Mouse (Mus musculus): Measurements from ENCODE around the gene Akap13. TPM values are rescaled to one million over a fixed set of nuclear protein-coding genes. Genes with fewer than 3 reads are reported as not detected.
"Not testable (repeated sequence)": the region's sequence is repeated elsewhere in the genome, so short reads cannot be mapped to it uniquely, and the experiment has no call there.

Gene Akap13
- total RNA-seq, 4 experiments from 2014 or later = 70.2 to 79.8 (median 75.9) TPM

- DNase-seq (ENCODE audit: low spot score) = no peak
These were observed 140.9 kb downstream of the Akap13 start for GRCm38 (mm10) chr7:75596058-75596748.

DNA sequence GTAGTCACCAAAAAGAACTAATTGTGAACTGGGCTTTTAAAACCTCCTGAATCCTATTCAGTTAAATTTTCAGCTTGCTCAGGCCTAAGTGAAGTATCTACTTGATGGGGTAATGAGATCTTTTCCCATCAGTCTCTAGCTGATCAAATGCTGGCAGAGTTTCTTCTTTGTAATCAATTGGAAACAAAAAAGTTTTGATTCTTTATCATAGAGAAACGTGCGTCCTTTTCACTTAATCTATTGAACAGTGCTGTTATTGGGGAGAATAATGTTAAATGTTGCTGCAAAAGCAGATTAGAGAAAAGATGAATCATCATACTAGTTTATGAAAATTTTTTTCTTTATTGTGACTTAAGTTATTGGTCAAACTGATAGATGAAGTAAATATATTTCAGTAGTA, 142.5 kb downstream of the Akap13 start:
- DNase-seq (ENCODE audit: low spot score) = no peak

DNA sequence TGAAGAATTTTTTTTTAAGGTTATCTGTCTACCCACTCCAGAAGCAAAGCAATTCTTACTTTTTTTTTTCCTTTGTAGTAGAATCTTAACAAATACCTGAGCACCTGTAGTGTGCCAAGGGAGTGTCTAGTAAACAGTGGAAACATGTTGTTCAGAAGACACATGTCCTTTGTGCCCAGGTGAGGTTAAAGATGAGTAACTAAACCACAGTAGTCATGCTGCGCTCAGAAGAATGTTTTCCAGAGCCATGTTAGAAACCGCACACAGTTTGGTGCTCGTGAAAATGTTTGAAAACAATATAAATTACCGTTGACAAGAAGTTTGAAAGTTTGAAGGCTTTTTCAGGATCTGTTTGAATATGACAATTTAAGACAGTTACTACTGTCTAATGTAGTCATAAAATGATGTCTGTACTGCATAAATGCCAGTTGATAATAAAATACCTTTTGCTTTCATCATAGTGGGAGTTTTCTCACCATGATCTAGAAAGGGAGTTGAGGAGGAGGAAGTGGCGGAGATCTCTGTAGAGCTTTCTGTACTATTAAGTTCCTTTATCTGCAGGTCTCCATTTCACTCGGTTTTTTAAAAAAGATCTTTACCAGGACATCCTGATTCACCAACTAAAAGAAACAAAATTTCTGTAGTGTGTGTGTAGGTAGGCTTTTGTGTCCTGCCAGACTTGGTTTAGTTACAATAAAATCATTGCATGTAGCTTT, 145.2 kb downstream of the Akap13 start:
- DNase-seq (ENCODE audit: low spot score) = no peak

GRCm38 (mm10) chr7:75607248-75607647, 151.9 kb downstream of the Akap13 start:
- no peak for DNase-seq (ENCODE audit: low spot score)

GRCm38 (mm10) chr7:75608716-75609115, 153.4 kb downstream of the Akap13 start:
- peak; percentile 37 for DNase-seq (ENCODE audit: low spot score)

DNA sequence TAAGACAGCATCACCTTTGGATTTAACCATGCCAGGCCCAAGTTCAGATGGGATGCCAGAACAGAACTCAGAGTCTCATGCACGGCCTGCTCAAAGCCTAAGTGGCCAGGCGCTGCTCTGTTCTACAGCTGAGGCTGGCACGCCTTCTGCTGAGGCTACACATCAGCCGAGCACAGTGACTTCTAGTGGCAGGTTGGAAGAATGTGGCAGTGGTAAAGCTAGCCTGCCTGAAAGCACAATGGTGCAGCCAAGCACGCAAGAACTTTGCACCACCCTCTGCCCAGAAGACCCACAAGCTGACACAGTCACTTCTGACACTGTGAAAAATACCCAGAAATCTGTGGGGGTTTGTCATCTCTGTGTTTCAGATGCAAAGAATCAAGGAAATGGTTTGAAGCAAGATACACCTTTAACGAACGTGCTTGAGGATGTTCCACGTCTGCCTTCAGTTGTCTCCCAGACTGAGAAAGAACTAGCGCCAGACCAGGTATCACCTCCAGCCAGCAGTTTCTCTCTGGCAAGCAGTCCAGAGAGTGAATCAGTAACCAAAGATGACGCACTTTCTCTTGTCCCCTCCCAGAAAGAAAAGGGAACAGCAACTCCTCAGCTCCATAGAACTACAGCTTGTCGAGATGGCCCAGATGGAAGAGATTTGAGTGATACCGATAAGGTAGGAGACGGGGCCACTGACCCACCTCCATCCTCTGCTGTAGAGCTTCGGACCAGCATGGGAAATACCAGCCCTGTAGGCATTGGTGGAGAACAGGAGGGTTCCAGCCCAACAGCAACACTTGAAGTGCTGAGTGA, 154.3 kb downstream of the Akap13 start:
- peak; percentile 47 for DNase-seq (ENCODE audit: low spot score)

- peak; percentile 44 for DNase-seq (ENCODE audit: low spot score)
These were observed 155.1 kb downstream of the Akap13 start for GRCm38 (mm10) chr7:75610391-75610790.

DNA sequence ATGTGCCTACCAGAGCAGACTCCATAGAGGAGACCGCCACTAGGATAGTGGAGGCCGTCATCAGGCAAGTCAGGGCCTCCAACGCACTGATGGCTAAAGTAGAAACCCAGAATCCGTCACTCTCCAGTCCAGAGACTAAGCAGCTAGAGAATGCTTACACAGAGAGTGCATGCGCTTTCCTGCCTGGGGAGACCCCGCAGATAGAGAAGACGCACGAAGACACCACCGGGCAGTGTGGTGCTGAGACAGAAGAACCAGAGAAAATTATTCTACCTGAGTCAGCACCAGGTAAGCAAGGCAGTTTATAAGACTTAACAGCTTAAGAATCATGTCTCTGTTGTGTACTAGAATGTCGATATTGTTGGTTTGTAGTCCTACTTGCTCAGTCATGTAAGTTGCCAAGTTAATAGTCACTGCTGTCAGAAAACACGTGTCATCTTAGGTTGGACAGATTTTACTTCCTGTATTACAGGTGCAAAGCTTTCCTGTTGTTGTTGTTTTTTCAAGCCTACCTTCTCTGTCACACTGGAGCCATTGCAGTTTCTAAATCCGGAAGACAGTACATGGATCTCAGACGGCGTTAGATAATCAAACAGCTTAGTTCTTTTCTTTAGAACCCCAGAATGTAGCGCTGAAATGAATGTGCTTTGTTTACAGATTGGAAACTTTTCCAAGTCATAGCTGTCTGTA, 156.1 kb downstream of the Akap13 start:
- DNase-seq (ENCODE audit: low spot score) = no peak

DNA sequence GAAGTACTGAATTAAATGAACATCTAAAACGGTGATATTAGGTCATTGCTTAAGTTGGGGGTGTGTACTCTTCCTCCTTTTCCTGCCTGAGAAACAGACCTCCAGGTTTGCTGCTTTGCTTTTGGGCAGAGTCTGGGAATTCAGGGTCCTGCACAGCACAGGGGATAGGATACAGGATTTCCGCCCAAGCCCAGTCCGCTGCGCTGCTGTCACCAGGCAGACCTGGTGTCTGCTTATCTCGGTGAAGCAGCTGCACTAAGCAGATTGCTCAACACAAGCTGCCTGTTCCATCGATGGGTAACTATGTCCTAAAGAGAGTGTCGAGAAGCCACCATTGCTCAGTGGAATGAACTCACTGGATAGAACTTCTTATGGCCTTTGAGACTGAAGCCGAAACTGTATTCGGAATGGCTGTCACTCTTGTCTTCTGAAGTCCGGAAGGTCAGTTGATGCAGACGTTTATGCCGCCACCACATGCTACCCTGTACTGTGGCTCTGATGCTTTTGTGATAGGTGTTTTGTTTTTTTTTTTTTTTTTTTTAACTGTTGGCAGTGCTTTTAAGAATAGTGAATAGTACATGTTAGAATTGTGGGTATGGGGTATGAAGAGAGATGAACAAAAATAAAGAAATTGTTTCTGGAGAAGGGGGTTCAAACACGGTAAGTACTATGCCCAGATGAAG, 156.8 kb downstream of the Akap13 start:
- peak; percentile 84 for DNase-seq (ENCODE audit: low spot score)

- peak; percentile 48 for DNase-seq (ENCODE audit: low spot score)
These were observed 157.3 kb downstream of the Akap13 start for GRCm38 (mm10) chr7:75612683-75613053.

DNA sequence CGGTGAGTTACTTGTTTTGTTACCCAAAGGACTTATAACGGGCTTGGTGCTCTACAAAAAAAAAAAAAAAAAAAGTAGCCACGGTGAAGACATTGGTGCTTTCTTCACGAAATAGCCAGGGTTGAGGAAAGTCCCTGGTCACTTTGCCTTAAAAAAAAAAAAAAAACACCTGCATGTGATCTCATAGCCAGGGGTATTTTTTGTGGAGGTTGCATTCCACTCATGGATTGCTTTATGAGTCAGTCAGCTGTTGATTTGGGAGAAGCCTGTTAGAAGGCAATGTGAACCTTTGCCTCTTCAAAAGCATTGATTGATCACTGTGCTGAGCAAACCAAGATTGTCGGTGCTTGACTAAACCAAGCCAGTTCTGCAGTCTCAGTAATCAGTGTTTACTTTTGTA, 157.9 kb downstream of the Akap13 start:
- peak; percentile 35 for DNase-seq (ENCODE audit: low spot score)

DNA sequence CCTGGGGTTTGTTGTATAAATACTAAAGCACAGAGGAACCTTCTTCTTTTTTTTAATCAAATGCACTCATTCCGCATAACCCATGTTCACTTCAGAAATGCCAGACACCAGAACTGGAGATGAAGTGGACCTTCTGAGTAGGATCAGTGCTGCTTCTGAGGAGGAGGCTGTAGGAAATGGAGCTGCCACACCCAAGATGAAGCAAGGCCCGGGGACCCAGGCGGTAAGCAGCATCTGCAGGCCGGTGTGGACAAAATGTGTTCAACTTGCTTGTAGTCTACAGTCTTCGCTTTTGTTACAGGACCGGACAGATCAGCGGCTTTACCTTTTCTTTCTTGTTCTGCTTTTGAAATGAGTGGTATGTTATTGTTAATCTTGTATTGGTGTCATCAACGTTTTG, 159.5 kb downstream of the Akap13 start:
- no peak for DNase-seq (ENCODE audit: low spot score)

DNA sequence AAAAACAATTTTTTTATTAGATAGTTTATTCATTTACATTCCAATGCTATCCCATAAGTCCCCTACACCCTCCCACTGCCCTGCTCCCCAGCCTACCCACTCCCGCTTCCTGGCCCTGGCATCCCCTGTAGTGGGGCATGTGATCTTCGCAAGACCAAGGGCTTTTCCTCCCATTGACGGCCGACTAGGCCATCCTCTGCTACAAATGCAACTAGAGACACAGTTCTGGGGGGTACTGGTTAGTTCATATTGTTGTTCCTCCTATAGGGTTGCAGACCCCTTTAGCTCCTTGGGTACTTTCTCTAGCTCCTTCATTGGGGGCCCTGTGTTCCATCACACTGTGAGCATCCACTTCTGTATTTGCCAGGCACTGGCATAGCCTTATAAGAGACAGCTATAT, 161.9 kb downstream of the Akap13 start:
- not testable (repeated sequence) for DNase-seq (ENCODE audit: low spot score)

DNA sequence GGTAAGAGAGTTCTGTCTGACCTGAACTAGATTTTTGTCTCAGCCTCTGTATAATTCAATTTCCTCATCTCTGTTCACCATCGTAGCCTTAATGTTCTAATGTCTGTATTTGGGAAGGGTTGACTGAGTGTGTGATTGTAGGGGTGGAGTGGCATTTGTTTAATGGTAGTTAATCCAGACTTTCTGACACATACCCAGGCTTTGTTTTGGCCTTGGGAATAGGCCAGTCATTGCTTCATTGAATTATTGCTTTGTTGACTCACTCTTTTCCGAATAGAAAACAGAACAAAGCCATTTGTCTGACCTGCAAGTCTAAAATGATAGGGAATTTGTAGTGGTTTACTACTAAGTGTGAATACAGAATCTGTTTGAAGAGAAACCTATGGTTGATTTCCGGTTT, 163.4 kb downstream of the Akap13 start:
- no peak for DNase-seq (ENCODE audit: low spot score)

GRCm38 (mm10) chr7:75619875-75620274, 164.5 kb downstream of the Akap13 start:
- no peak for DNase-seq (ENCODE audit: low spot score)

DNA sequence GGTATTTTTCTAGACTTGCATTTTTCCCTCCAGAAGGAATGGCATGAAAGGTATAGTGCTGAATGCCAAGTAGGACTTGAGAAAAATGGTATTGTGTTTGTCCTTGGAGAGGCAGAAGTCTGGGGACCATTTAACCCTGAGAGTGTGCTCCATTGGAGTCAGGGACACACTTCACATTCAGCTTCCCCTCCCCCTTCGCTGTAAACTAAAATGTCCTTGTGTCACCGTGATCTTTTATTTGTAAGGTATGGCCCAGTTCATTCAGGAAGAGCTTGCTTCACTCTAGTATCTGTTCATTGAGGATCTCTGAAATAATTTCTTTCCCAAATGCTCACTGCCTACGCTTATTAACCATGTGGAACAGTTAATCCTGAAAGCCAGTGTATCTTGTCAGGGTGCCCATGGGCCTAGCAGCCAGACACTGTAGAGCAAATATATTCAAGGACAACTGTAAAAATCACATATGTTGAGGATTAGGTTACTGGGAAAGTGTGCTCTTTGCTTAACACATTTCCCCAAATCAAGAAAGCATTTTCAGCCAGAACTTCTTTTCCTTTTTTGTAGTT, 165.1 kb downstream of the Akap13 start:
- DNase-seq (ENCODE audit: low spot score) = no peak

DNA sequence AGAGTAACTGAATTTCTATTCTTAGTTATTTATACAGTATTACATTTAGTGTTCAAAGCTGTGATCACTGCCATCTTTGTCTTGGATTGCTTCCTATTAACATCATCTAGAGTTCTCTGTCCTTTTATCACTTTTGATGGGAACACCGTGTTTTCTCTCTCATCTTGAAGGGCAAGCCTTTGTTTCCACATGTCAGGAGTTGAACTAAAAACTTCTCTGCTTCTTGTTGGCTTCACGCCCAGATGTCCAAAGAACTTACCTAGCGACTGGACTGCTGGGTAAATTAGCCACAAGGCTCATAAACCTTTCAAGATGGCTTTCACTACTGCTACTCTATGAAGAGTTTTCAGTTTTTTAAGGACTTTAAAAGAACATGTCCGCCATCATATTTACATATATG, 165.6 kb downstream of the Akap13 start:
- DNase-seq (ENCODE audit: low spot score) = no peak

GRCm38 (mm10) chr7:75627831-75628230, 172.5 kb downstream of the Akap13 start:
- no peak for DNase-seq (ENCODE audit: low spot score)

GRCm38 (mm10) chr7:75629669-75630068, 174.3 kb downstream of the Akap13 start:
- DNase-seq (ENCODE audit: low spot score) = no peak

- no peak for DNase-seq (ENCODE audit: low spot score)
These were observed 177.6 kb downstream of the Akap13 start for GRCm38 (mm10) chr7:75632941-75633340.

DNA sequence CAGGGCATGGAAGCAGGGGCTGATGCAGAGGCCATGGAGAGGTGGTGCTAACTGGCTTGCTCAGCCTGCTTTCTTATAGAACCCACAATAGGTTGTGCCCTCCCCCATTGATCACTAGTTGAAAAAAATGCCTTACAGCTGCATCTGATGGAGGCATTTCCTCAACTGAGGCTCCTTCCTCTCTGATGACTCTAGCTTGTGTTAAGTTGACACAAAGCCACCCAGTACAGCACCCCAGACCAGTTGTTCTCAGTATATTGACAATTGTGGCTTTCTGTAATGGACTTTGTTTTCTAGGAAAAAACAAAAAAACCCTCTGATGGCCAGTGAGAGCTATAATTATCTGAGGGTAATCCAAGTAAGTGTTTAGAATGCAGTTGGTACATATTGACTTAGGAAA, 178.1 kb downstream of the Akap13 start:
- no peak for DNase-seq (ENCODE audit: low spot score)

Data from heart, adult 8-10 months (tissue).